ENCODE assay signal across 13 mouse cellular contexts in the genomic region with DNA sequence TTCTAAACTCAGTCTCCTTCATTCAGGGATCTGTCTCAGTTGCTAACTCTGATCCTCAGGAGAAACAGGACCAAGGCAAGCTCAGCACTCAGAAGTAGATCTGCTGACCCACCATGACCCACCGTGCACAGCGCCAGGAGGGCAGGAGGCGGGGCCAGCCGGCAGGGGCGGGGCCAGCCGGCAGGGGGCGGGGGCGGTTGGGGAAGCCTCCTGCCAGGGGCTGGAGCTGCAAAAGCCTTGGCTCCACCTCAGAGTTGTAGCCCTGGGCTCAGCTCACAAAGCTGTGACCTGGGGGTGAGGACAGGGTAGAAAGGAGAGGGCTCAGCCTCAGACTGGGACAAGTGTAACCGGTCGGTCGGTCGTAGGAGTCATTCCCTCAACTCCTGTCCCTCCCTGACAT. TPM values are rescaled to one million over a fixed set of nuclear protein-coding genes. Genes with fewer than 3 reads are reported as not detected.
DNase-seq lines count a peak whose midpoint lies in the region; ATAC-seq lines count a peak whose summit lies in the region.
"Had no signal": no experiment of that assay in that cellular context is flagged by ENCODE, and none has a peak within 500 bp of the region (broad histone marks: within the 10 kb centered on the region; RNA-seq: fewer than 3 reads in every experiment).

No protein-coding gene starts in this region.

- peaks cover 80% of the 10 kb centered on the region for H3K4me1 ChIP-seq in hindbrain, embryonic 12.5 days
- peaks cover 47% of the 10 kb centered on the region for H3K4me1 ChIP-seq in hindbrain, embryonic 14.5 days (replicated peaks; ENCODE audit: control insufficient read depth, insufficient read depth, low read length)
- peaks cover 64% of the 10 kb centered on the region for H3K4me1 ChIP-seq in liver, embryonic 12.5 days

- H3K4me2 ChIP-seq in hindbrain, embryonic 12.5 days (replicated peaks), result no peak overlapping the region
- no peak overlapping the region for H3K4me2 ChIP-seq in hindbrain, embryonic 14.5 days (replicated peaks)
- H3K4me2 ChIP-seq in liver, embryonic 12.5 days, result no peak overlapping the region

- no peak overlapping the region for H3K4me3 ChIP-seq in hindbrain, embryonic 12.5 days
- H3K4me3 ChIP-seq in hindbrain, embryonic 14.5 days (replicated peaks; ENCODE audit: low read length), result no peak overlapping the region
- H3K4me3 ChIP-seq in liver, embryonic 12.5 days, result no peak overlapping the region

- 5% methylated on average over 12 of the region's 12 CpGs for WGBS in hindbrain, embryonic 12.5 days
- WGBS in hindbrain, embryonic 14.5 days, result 3% methylated on average over 12 of the region's 12 CpGs
- WGBS in liver, embryonic 12.5 days (ENCODE audit: insufficient replicate concordance), result 10% methylated on average over 12 of the region's 12 CpGs

- H3K27ac ChIP-seq in hindbrain, embryonic 12.5 days, result peak overlapping the region; percentile 68
- no peak overlapping the region for H3K27ac ChIP-seq in hindbrain, embryonic 14.5 days
- no peak overlapping the region for H3K27ac ChIP-seq in liver, embryonic 12.5 days

- H3K27me3 ChIP-seq in hindbrain, embryonic 12.5 days, result no peaks in the 10 kb centered on the region; the same call in 1 of the 2 replicates
- H3K27me3 ChIP-seq in hindbrain, embryonic 14.5 days (ENCODE audit: control insufficient read depth, insufficient read depth, low read length), result no peaks in the 10 kb centered on the region
- H3K27me3 ChIP-seq in liver, embryonic 12.5 days (replicated peaks), result 0 out of 2 replicates have a peak, but pooled peaks cover 2% of the 10 kb centered on the region

- H3K9me3 ChIP-seq in hindbrain, embryonic 12.5 days (replicated peaks), result no peaks in the 10 kb centered on the region
- H3K9me3 ChIP-seq in hindbrain, embryonic 14.5 days (ENCODE audit: control insufficient read depth, low read length), result no peaks in the 10 kb centered on the region
- no peaks in the 10 kb centered on the region for H3K9me3 ChIP-seq in liver, embryonic 12.5 days (replicated peaks)

- H3K9ac ChIP-seq in hindbrain, embryonic 12.5 days, result no peak overlapping the region
- no peak overlapping the region for H3K9ac ChIP-seq in hindbrain, embryonic 14.5 days
- H3K9ac ChIP-seq in liver, embryonic 12.5 days, result no peak overlapping the region

- H3K36me3 ChIP-seq in hindbrain, embryonic 12.5 days, result no peaks in the 10 kb centered on the region
- H3K36me3 ChIP-seq in hindbrain, embryonic 14.5 days (replicated peaks; ENCODE audit: control insufficient read depth, insufficient read depth), result no peaks in the 10 kb centered on the region
- no peaks in the 10 kb centered on the region for H3K36me3 ChIP-seq in liver, embryonic 12.5 days

- no peak for DNase-seq in hindbrain, embryonic 14.5 days (ENCODE audit: low spot score)
- DNase-seq in CD4-positive helper T cell, adult 2 months (ENCODE audit: low read depth, low spot score), result peak; percentile 38
- peak; percentile 70 for DNase-seq in ZHBTc4 (ENCODE audit: low read depth, low spot score)
- DNase-seq in spleen, postnatal 36 days (ENCODE audit: low spot score in 2 of 2), result no peak
- no peak for DNase-seq in adrenal gland, adult 8-10 months
- DNase-seq in adrenal gland, postnatal 36 days, result no peak
- DNase-seq: adrenal gland, postnatal 14 days; cerebellum, postnatal 25 days; heart, postnatal 10 days; layer of hippocampus, postnatal 36 days; lung, postnatal 36 days had no signal

- ATAC-seq in hindbrain, embryonic 12.5 days (ENCODE audit: low FRiP score), result no peak
- ATAC-seq in hindbrain, embryonic 14.5 days (ENCODE audit: low FRiP score), result no peak
- peak; percentile 41; the same call in 1 of the 2 replicates for ATAC-seq in liver, embryonic 12.5 days

RNA-seq across cellular contexts. Expression of gene Prex1, which starts 38.9 kb away (rescaled TPM):
- 40.8 and 43.8 TPM in 2 replicates for polyA plus RNA-seq in hindbrain, embryonic 12.5 days (2016; fragmentation: Nextera tagmentation; extraction: Ambion mirVana)
- 27.3 and 28.8 TPM in 2 replicates for polyA plus RNA-seq in hindbrain, embryonic 14.5 days (2014; fragmentation: Nextera tagmentation; extraction: Ambion mirVana)
- 16.4 and 17.5 TPM in 2 replicates for polyA plus RNA-seq in liver, embryonic 12.5 days (2016; fragmentation: Nextera tagmentation; extraction: Ambion mirVana)
- total RNA-seq in adrenal gland, adult 8-10 months (2022), result 10 to 100 TPM; 10.4 to 24.3 (median 17.8) TPM
- 10 to 100 TPM; 13.5 to 18.8 TPM for total RNA-seq in adrenal gland, postnatal 36 days (2021)

Comparison
In these comparisons a context has a peak if more than half of its experiments do, and no peak if none do; other contexts are left out.
1. DNase-seq: peak in CD4-positive helper T cell, adult 2 months (single experiment) and ZHBTc4 (single experiment); none in hindbrain, embryonic 14.5 days (single experiment), spleen, postnatal 36 days (0 of 2), adrenal gland, adult 8-10 months (single experiment) and adrenal gland, postnatal 36 days (0 of 2).